Mouse (Mus musculus): ENCODE results near the gene Slc30a7. TPM values are rescaled to one million over a fixed set of nuclear protein-coding genes. Genes with fewer than 3 reads are reported as not detected.

Gene Slc30a7
- total RNA-seq, 2 experiments from 2014 or later: 9.2 to 12.8 TPM

DNA sequence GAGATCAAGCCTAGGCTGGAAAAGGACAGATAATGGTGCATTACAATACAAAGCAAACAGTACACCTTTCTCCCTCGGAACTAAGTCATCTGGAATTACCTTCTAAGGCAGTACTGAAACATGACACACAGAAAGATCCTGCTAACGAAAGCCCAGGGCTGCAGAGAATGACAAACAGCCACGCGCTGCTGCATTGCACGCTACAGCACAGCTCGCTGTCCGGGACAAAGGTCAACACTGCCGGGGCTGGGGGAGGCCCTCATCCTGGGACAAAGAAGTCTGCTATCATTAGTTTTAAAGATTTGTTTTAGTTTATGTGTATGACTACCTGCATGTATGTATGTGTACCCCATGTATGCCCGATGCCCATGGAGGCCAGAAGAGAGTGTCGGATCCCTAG, 14.2 kb downstream of the Slc30a7 start:
- no peak for ATAC-seq (replicated peaks; ENCODE audit: low FRiP score, low TSS enrichment, poor library complexity, severe bottlenecking)

DNA sequence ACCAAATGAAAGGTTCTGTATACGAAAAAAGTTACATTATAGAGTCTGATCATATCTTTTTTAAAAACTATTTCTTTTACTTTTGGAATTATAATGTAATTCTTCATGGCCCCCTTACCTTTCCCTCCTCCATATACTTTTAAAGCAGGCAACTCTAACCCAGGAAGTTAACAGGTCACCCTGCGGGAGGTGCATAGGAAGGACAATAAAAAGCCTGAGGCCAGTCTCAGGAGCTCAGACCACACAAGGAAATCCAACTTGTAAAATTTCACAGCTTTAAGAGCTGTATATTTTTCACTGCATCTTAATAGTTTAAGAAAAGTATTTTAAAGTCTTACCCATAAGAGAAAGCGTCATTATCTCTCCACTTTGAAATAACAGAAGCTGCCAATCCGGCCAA, 14.6 kb downstream of the Slc30a7 start:
- ATAC-seq (replicated peaks; ENCODE audit: low FRiP score, low TSS enrichment, poor library complexity, severe bottlenecking): no peak

DNA sequence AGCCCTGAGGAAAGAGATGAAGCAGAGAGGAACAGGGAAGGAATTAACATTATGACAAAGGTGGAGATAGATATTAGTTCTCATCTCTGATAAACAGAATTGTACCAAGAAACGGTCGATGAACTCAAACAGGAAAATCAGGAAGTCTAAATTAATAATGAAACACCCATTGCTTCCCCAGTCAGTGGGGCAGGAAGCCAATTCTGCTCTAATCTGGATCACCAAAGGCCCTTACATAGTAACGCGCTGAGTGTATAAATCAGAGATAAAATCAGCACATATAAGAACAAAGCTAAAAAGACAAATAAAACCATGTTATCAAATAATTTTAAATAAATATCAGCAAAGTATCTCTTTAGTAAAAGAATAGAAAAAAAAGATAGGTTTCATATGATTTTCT, 15.1 kb downstream of the Slc30a7 start:
- ATAC-seq (replicated peaks; ENCODE audit: low FRiP score, low TSS enrichment, poor library complexity, severe bottlenecking): peak; percentile 65; the same call in 1 of the 2 replicates

DNA sequence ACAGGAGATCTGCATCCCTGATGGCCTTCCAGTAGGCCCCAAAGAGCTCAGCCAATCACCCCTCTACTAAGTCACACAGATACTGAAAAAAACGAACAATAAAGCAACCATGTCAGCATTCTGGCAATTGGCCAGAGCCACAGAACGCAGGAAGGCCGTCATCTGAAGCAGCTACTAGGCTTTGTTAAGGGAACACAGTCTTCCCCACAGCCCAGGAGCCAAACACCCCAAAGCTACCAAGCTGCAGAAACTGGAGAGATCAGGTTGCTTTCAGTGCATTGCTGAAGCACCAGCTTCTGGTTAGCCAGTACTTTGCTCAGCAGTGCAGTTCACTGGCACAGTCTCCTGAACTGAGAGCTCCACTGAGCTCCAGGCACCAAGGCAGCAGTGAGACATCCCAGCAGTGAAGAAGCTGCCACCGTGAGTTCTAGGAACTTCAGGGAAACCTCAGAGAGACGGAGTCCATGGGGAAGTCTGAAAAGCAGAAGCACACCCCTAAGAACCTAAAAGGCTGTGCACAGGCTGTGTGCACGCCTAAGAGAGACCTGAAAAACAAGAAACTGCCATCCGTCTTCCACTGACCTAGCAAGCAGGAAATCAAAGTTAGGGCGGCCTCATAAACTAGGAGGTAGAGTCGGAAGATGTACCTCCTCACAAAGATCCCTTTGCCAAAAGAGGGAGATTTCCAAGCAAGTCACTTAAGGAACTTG, 21.9 kb downstream of the Slc30a7 start:
- ATAC-seq (replicated peaks; ENCODE audit: low FRiP score, low TSS enrichment, poor library complexity, severe bottlenecking): peak; percentile 52; the same call in 1 of the 2 replicates

DNA sequence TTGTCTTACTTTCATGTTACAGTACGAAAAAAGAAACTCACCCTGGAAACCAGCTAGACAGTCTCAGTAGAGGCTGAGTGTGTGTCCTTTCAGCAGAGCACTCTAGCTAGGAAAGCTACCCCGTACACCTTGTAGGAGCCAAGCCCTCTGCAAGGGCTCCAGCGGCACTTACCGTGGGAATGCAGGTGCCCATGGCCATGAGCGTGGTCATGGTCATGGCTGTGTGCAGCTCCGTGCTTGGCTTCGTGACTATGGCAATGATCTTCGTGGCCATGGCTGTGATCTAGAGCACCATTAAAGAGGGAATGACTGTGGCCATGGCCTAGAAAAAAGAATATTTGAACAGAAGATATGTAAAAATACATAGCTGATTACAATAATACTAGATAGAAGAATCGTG, 22.6 kb downstream of the Slc30a7 start:
- ATAC-seq (replicated peaks; ENCODE audit: low FRiP score, low TSS enrichment, poor library complexity, severe bottlenecking): no peak

DNA sequence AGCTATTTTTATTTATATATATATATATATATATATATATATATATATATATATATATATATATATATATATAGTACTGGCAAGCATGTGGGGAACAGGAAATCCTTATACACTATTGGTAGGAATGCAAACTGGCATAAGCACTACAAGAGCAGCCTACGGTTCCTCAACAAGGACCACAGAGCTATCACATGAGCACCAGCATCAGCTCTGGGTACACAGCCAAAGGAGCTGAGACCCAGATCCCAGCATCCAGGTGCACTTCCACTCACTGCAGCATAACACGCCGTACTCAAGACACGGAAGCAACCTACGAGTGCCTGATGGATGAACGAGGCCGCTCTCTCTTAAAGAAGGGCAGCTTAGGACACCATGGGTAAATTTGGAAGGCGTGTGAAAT, 24.0 kb downstream of the Slc30a7 start:
- no peak for ATAC-seq (replicated peaks; ENCODE audit: low FRiP score, low TSS enrichment, poor library complexity, severe bottlenecking)

DNA sequence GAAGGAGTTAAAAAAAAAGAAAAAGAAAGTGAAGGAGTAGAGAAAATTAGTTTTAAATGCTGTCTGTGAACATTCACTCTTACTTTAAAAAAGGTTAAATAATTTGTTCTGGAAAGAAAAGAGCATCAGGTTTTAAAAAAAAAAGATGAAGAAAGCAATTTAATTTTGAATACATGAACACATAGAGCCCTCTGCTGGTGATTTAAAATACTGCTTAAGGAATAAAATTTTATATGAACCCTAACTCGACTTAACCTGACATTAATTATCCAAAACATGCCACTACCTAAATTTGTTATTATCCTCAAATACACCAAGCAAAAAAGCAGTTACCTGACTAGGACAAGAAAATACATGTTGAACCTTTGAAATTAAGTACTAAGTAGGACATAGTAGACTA, 28.2 kb downstream of the Slc30a7 start:
- no peak for ATAC-seq (replicated peaks; ENCODE audit: low FRiP score, low TSS enrichment, poor library complexity, severe bottlenecking)

DNA sequence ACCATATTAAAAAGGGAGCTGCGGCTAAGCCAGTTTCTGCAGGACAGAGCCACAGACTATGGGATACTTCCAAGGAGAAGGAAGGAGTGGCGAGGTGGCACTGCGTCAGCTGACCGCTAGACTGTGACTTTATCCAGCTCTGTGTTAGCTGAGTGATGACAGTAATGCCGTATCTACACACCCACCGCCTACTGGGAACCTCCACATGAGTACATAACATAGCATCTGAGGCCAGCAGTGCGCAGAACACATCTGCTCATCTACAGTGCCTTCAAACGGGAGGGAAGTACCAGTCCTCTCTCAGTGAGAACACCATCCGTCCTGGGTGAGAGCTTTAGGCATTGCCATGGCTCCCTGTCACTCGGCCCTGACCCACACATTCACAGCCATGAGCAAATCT, 32.2 kb downstream of the Slc30a7 start:
- no peak for ATAC-seq (replicated peaks; ENCODE audit: low FRiP score, low TSS enrichment, poor library complexity, severe bottlenecking)

DNA sequence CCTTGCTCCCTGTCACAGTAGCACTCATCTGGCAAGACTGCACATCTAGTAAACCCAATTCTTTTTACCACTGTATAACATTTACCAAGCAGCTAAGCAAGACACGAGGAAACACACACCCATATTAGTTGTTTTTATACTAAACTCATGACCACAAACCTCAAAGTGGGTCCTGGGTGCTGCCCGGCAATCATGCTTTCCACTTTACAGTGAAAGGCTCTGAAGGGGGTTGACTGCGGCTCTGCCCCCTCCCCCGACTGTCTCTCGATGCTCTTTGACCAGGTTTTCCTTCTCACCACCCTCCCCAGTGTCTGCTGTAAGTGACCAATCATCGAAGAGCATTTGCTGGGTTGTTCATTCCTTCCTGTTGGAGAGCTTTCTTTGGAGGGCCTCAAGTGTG, 33.0 kb downstream of the Slc30a7 start:
- ATAC-seq (replicated peaks; ENCODE audit: low FRiP score, low TSS enrichment, poor library complexity, severe bottlenecking): no peak

DNA sequence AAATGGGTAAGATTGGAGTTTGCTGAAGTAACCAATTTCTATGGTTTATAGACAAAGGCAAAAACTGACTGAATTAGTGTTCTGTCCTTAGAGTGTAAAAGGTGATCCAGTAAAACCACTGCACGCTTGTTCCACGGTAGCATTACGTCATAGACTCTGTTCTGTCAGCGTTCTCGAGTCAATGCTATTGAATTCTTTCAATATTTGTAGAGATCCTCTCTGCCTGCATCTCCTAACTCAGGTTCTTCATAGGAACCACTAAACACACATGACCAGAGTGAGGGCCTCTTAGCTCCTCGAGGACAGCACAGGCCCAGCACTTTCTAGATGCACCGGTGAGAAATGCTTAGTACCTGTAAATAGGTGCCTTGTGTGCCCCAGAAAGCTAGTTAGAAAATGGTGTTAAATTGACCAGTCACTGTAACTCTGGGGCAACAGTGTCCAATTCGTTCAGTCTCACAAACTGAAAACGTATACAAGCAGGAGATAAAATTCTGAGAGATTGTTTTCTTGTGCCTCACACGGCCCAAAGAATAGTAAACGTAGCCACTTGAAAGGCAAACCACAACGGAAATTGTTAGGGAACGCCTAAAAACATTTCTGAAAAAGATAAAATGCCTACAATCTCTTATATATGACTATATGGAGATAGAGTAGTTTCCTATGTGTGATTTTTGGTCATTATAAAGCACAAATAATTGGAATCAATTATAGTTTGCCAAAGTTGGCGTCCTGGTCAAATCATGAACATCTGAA, 35.1 kb downstream of the Slc30a7 start:
- no peak for ATAC-seq (replicated peaks; ENCODE audit: low FRiP score, low TSS enrichment, poor library complexity, severe bottlenecking)

DNA sequence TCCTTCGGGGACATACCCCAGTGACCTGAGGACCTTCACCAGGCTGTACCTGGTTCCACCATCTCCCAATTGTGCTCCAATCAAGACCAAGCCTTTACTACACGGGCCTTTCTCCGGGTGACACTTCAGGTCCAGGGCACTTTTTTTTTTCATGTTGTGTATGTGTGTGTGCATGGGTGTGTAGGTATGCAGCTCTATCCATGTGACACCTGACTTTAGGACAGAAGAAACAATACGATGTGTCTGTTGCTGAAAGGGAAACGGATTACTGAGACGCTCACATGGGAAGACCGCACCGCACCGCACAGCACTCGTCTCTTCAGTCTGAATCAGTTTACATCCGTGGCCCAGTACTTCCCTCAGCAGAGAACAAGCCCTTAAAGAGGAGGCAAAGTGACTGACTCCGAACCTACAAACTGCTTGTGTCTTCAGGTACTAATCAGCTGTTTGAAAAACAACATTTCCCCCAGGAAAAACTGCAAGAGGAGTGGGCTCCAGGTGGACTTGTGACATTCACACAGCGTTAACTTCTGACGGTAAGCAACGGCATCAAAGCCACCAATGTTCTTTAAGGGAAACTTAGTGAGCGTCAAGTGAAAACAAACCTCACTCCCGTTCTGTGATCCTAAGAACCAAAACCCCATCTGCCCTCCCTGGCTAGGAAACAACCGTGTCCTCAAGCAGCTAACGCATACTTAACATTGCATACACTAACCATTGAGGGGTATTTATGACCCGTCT, 36.0 kb downstream of the Slc30a7 start:
- ATAC-seq (replicated peaks; ENCODE audit: low FRiP score, low TSS enrichment, poor library complexity, severe bottlenecking): no peak

DNA sequence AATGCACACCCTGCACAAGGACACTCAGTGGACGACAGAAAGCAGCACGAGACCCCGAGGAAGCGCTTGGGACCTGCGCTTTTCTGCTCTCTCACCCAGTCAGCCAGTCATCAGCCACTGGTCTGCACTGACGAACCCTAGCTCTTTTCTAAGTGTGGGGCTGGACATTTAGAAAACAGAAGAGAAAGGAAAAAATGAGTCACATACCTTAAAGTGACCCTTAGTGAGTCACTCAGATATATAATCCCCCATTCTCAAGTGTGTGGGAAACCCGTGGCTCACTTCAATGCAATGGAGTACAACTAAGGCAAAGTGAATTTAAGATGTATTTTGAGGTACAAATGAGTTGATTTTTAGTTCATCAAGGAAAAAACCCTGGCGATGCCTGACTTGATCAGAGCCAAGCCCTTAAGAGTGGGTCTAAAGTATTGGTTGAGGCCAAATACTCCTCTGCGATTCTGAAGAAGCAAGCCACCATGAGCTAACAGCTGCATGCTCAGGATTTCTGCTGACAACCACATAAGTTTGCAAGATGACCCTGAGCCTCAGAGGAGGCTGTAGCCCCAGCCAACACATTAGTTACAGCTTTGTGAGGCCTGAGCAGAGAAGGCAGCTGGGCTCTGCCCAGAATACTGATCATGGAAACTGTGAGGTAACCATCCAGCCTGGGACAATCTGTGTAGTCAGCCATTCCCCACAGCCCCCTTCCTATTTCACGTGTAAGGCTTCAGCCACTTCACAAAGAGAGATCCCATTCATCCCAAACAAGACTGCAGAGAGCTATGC, 38.3 kb downstream of the Slc30a7 start:
- ATAC-seq (replicated peaks; ENCODE audit: low FRiP score, low TSS enrichment, poor library complexity, severe bottlenecking): no peak

DNA sequence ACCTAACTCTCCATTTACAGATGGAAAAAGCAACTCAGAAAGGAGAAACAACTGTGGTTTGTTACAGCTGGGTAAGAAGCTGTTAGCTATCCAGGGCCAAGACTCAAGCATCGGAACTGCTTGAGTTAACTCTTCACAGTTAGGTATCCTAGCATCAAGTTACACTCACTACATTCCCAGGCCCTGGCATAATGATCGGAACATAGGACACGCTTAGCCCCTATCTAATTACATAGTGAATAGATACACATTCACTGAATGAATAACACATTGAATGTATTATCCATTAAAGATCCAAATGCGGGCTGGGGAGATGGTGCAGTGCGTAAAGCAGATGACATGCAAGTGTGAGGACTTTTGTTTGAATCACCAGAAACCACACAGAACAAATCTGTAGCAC, 43.1 kb downstream of the Slc30a7 start:
- ATAC-seq (replicated peaks; ENCODE audit: low FRiP score, low TSS enrichment, poor library complexity, severe bottlenecking): no peak

DNA sequence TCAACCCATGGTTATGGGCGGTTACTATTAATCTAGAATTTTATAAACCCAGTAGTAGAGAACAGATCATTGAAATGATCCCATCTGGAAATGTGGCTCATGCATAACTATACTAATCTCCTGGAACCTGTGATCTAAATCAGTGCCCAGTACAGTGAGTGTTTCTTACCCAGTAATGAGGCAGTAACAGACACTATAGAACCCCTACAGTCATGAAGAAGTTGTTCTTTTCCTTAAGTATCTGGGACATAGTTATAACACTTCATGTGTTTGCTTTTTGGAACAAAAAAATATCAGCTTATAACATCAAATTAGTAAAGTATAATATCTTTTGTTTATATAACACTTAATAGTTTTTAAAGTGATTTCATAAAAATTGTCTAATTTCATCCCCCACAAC, 43.6 kb downstream of the Slc30a7 start:
- ATAC-seq (replicated peaks; ENCODE audit: low FRiP score, low TSS enrichment, poor library complexity, severe bottlenecking): no peak

DNA sequence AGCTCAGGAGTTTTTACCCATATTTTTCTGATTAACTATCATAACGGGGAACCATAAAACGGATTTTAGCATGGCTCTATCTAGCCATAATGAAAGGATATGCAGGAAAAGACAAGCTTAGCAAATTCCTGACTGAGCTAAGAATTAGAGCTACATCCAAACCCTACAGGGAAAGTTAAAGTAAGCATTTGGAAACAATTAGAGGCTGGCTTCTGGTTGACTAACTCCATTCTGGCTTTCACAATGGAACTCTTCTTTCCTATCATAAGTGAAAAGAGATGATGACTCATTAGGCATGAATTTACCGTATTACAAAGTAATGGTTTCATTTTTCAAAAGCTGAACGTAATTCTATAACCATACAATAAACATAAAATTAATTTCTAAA, 45.2 kb downstream of the Slc30a7 start:
- no peak for ATAC-seq (replicated peaks; ENCODE audit: low FRiP score, low TSS enrichment, poor library complexity, severe bottlenecking)

DNA sequence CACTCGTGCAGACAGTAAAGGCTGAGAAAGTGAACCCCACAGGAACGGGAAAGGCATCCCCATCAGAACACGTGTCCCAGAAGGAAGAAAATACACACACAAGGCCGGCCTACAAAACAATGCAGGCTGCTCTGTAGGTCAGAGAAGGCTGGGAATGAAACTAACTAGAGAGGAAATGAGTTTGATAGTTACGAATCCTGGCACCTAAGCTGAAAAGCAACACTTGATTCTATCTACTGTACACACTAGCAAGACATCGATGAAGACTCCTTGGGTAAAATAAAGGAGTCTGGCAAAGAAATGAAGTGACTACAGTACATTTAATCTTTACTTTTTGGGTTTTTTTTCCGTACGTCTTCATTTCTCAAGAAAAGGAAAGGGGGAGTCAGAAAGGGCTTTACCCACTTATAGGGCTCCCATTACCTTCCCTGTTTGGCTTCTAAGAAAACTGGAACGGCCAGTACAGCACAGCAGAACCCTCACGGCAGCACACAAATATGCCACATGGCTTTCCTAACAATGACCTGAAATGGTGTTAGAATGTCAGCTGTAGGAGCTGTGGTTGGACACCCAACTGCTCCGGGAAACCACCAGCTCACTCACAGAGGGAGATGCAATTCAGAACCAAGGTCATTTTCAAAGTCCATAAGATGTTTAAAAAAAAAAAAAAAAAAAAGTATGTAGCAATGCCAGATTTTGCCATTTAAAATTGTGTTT, 45.7 kb downstream of the Slc30a7 start:
- no peak for ATAC-seq (replicated peaks; ENCODE audit: low FRiP score, low TSS enrichment, poor library complexity, severe bottlenecking)

DNA sequence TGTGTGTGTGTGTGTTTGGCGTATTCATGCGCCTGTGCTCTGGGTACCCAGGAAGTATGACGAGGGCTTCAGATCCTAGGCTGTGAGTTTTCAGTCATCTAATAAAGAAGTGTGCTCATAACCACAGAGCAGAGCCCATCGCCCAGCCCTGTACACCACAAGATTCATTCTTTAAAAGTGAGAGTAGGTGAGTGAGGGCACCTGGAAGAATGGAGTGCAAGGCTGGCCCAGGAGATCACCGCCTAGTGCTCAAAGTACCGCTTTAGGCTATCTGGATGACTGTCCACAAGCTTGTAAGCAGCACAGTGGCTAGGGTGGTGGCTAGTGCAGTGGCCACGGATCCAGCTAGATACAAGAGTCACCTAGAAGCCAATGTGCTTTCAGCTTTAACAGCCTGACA, 50.0 kb downstream of the Slc30a7 start:
- ATAC-seq (replicated peaks; ENCODE audit: low FRiP score, low TSS enrichment, poor library complexity, severe bottlenecking): no peak

DNA sequence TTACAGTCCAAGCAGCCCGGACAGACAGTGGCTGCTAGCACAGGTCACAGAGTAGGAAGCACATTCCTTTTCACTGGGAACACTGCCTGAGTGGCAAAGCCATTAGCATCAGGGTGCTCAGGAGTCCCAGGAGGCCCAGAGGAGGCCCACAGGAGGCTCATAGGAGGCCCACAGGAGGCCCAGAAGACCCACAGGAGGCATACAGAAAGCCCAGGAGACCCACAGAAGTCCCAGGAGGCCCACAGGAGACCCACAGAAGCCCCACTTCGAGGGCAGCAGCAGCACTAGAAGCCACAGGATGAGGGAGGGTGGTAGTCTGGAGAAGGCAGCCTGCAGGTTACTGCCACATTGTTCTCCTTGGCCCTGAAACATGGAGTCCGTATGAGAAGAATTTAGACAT, 54.1 kb downstream of the Slc30a7 start:
- no peak for ATAC-seq (replicated peaks; ENCODE audit: low FRiP score, low TSS enrichment, poor library complexity, severe bottlenecking)

DNA sequence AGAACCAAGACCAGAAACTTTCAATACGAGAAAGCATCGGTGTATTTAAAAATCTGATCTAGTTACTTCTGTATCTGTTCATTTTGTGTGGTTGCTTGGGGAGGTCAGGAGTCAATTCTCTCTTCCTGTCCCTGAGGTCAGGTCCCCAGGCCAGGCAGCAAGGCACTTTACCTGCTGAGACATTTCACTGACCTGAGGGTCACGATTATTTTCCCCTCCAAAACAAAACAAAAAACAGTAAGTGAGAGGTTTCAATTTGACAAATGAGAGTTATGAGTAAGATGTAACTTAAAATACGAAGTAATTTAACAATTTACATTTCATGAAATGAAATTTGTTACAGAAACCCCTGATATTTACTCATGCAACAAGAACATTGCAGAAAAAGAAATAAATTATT, 54.9 kb downstream of the Slc30a7 start:
- ATAC-seq (replicated peaks; ENCODE audit: low FRiP score, low TSS enrichment, poor library complexity, severe bottlenecking): no peak
